Comparison of ENCODE assay signal across 7 mouse cellular contexts in the genomic region with DNA sequence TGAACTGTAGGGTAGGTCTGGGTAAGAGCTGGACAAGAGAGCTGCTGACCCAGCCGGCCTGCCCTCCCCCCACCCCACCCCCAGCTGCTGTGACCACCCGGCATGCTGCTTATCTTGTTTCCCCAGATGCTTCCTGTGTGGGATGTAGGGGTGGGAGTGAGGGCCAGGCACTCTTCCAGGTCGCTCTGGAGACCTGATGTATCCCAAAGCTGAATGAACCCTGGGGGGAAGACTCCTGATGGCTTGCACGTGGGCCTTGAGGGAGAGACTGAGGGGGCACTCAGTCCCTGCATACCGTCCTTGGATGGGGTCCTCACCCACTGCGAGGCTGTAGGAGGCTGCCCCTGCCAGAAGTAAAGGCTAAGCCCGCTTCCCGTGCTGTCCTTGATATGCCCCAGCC. TPM values are rescaled to one million over a fixed set of nuclear protein-coding genes. Genes with fewer than 3 reads are reported as not detected.
A peak's percentile ranks its signal among the peaks of the same experiment; 100 is the strongest.
DNase-seq lines count a peak whose midpoint lies in the region; ATAC-seq lines count a peak whose summit lies in the region.

No protein-coding gene starts in this region.

- peak overlapping the region; percentile 37; the same call in 1 of the 2 replicates for H3K9ac ChIP-seq in liver, embryonic 15.5 days

- 4% methylated on average over 8 of the region's 8 CpGs for WGBS in liver, embryonic 15.5 days (ENCODE audit: insufficient replicate concordance)

- DNase-seq in MEL-GATA-1-ER (ENCODE audit: extremely low read depth, low read depth), result peak; percentile 68
- peak; percentile 23 for DNase-seq in c-Kit-positive CD71-positive TER-119-positive erythroid progenitor cells, embryonic 14.5 days (ENCODE audit: low spot score)
- DNase-seq in cerebellum, adult 11 months, result no peak

- peak overlapping the region; percentile 80 for H3K27ac ChIP-seq in liver, embryonic 15.5 days (replicated peaks)

- no peaks in the 10 kb centered on the region for H3K36me3 ChIP-seq in liver, embryonic 15.5 days (replicated peaks)

- peaks cover 38% of the 10 kb centered on the region for H3K4me1 ChIP-seq in liver, embryonic 15.5 days (replicated peaks)

- no peaks in the 10 kb centered on the region for H3K9me3 ChIP-seq in liver, embryonic 15.5 days (replicated peaks)

- H3K4me2 ChIP-seq in liver, embryonic 15.5 days, result peak overlapping the region; percentile 57

- H3K27me3 ChIP-seq in liver, embryonic 15.5 days, result no peaks in the 10 kb centered on the region

- 0 out of 2 replicates have a peak overlapping the region, but pooled peaks have one; percentile 3 for H3K4me3 ChIP-seq in liver, embryonic 15.5 days (replicated peaks)

- peak; percentile 0 to 11; a peak in 2 of 4 replicates for ATAC-seq in hematopoietic stem cell, adult 5-6 weeks (replicated peaks in 1 of 2; ENCODE audit: insufficient read depth in 1 of 2, low FRiP score in 2 of 2, low TSS enrichment in 1 of 2, low read depth in 1 of 2, poor library complexity in 2 of 2, severe bottlenecking in 2 of 2)
- peak; percentile 26 for ATAC-seq in liver, embryonic 15.5 days (ENCODE audit: insufficient read depth)
- ATAC-seq in activated CD4-positive, CD25-positive, alpha-beta regulatory T cell, adult 4 months, result no peak
- ATAC-seq in inflammation-experienced regulatory T-cells, adult 6 months, result no peak

RNA-seq across cellular contexts. Expression of a gene that starts 21.7 kb away (rescaled TPM):
- 222 and 478 TPM in 2 replicates for total RNA-seq in hematopoietic stem cell, adult 5-6 weeks (2017)
- polyA plus RNA-seq in liver, embryonic 15.5 days (2015; fragmentation: Nextera tagmentation; extraction: Ambion mirVana), result 397 and 473 TPM in 2 replicates
- polyA plus RNA-seq in activated CD4-positive, CD25-positive, alpha-beta regulatory T cell, adult 4 months (2017; shearing (Covaris generic)), result 100 to 1,000 TPM; 262 to 349 TPM
- 100 to 1,000 TPM; 235 to 309 (median 282) TPM for polyA plus RNA-seq in inflammation-experienced regulatory T-cells, adult 6 months (2017; shearing (Covaris generic))

RNA-seq across cellular contexts. Expression of a gene that starts 26.2 kb away (rescaled TPM):
- total RNA-seq in hematopoietic stem cell, adult 5-6 weeks (2017), result 0.30 TPM in 1 of 2 replicates, not detected in the other
- 0.10 and 0.22 TPM in 2 replicates for polyA plus RNA-seq in liver, embryonic 15.5 days (2015; fragmentation: Nextera tagmentation; extraction: Ambion mirVana)
- not detected for polyA plus RNA-seq in activated CD4-positive, CD25-positive, alpha-beta regulatory T cell, adult 4 months (2017; shearing (Covaris generic))
- under 1 TPM in 1 of 3 experiments, not detected in 2; 0.10 TPM for polyA plus RNA-seq in inflammation-experienced regulatory T-cells, adult 6 months (2017; shearing (Covaris generic))

RNA-seq across cellular contexts. Expression of a gene that starts 36.0 kb away (rescaled TPM):
- total RNA-seq in hematopoietic stem cell, adult 5-6 weeks (2017), result 0.50 TPM in 1 of 2 replicates, not detected in the other
- not detected in 2 replicates for polyA plus RNA-seq in liver, embryonic 15.5 days (2015; fragmentation: Nextera tagmentation; extraction: Ambion mirVana)
- not detected for polyA plus RNA-seq in activated CD4-positive, CD25-positive, alpha-beta regulatory T cell, adult 4 months (2017; shearing (Covaris generic))
- not detected for polyA plus RNA-seq in inflammation-experienced regulatory T-cells, adult 6 months (2017; shearing (Covaris generic))

RNA-seq across cellular contexts. Expression of a gene that starts 37.2 kb away (rescaled TPM):
- total RNA-seq in hematopoietic stem cell, adult 5-6 weeks (2017), result 25.8 and 34.7 TPM in 2 replicates
- 3.6 and 3.7 TPM in 2 replicates for polyA plus RNA-seq in liver, embryonic 15.5 days (2015; fragmentation: Nextera tagmentation; extraction: Ambion mirVana)
- 10 to 100 TPM in 1 of 2 experiments, 1 to 10 TPM in 1; 8.0 to 10.3 TPM for polyA plus RNA-seq in activated CD4-positive, CD25-positive, alpha-beta regulatory T cell, adult 4 months (2017; shearing (Covaris generic))
- 10 to 100 TPM in 1 of 3 experiments, 1 to 10 TPM in 2; 4.1 to 12.6 (median 8.6) TPM for polyA plus RNA-seq in inflammation-experienced regulatory T-cells, adult 6 months (2017; shearing (Covaris generic))

Comparison
In these comparisons a context has a peak if more than half of its experiments do, and no peak if none do; other contexts are left out.
1. ATAC-seq: peak in hematopoietic stem cell, adult 5-6 weeks (2 of 2) and liver, embryonic 15.5 days (single experiment); none in activated CD4-positive, CD25-positive, alpha-beta regulatory T cell, adult 4 months (single experiment) and inflammation-experienced regulatory T-cells, adult 6 months (single experiment).